ENCODE assay signal across 21 mouse cellular contexts in genomic region chr2:77726798-77727197, GRCm38 (mm10).
DNase-seq lines count a peak whose midpoint lies in the region; ATAC-seq and TF ChIP-seq lines count a peak whose summit lies in the region.
"Had no signal": no experiment of that assay in that cellular context is flagged by ENCODE, and none has a peak within 500 bp of the region (broad histone marks: within the 10 kb centered on the region; RNA-seq: fewer than 3 reads in every experiment).

No protein-coding gene starts in this region.

- peak; percentile 65 for ATAC-seq in cerebellum, adult (ENCODE audit: insufficient number of reproducible peaks, low FRiP score, low TSS enrichment)
- peak; percentile 79 for ATAC-seq in frontal cortex, adult (ENCODE audit: low TSS enrichment)
- ATAC-seq: activated CD4-positive, CD25-positive, alpha-beta regulatory T cell, adult 4 months; forebrain, embryonic 13.5 days; forebrain, embryonic 16.5 days; hindbrain, embryonic 16.5 days; intestine, embryonic 15.5 days had no signal

- no peak for DNase-seq in cerebellum, adult 9-11 months
- DNase-seq in frontal cortex, adult 2 months (ENCODE audit: extremely low spot score in 1 of 2, low spot score in 1 of 2): no peak
- DNase-seq in testis, postnatal 10 days (ENCODE audit: low spot score): no peak
- DNase-seq: adrenal gland, adult 8-10 months; adrenal gland, postnatal 25 days; cerebellum, adult 11 months; cerebellum, adult 9-10 months; gastrocnemius, postnatal 25 days; heart, adult 2 months; kidney, adult 11 months had no signal

- H3K36me3 ChIP-seq in testis, adult 2 months (ENCODE audit: control insufficient read depth, insufficient read depth, low read length): no peaks in the 10 kb centered on the region
- H3K36me3 ChIP-seq: forebrain, embryonic 10.5 days; heart, embryonic 10.5 days; hindbrain, embryonic 12.5 days; intestine, embryonic 15.5 days had no signal

- no peak for TF ChIP-seq CTCF in testis, adult 2 months (IDR thresholded peaks at IDR 0.05; ENCODE audit: control insufficient read depth, insufficient read depth, insufficient replicate concordance, low read depth, low read length)

- H3K4me3 ChIP-seq in testis, adult 2 months (ENCODE audit: control insufficient read depth, low read depth, low read length): peak overlapping the region; percentile 14; the same call in 1 of the 2 replicates
- H3K4me3 ChIP-seq: forebrain, embryonic 10.5 days; forebrain, embryonic 13.5 days; heart, adult 2 months; heart, embryonic 10.5 days; hindbrain, embryonic 12.5 days; intestine, embryonic 15.5 days had no signal

- no peak for TF ChIP-seq POLR2A in testis, adult 2 months (IDR thresholded peaks at IDR 0.05; ENCODE audit: control insufficient read depth, low read depth, low read length)

- H3K4me1 ChIP-seq in testis, adult 2 months (ENCODE audit: control insufficient read depth, insufficient read depth, low read length): no peaks in the 10 kb centered on the region
- H3K4me1 ChIP-seq: forebrain, embryonic 10.5 days; forebrain, embryonic 13.5 days; hindbrain, embryonic 12.5 days; intestine, embryonic 15.5 days had no signal

- no peaks in the 10 kb centered on the region for H3K27me3 ChIP-seq in testis, adult 2 months (ENCODE audit: control insufficient read depth, insufficient read depth, low read length)
- H3K27me3 ChIP-seq: forebrain, embryonic 13.5 days; hindbrain, embryonic 12.5 days; intestine, embryonic 15.5 days had no signal

- H3K27ac ChIP-seq in testis, adult 2 months (ENCODE audit: control insufficient read depth, insufficient read depth, low read depth, low read length): no peak overlapping the region
- H3K27ac ChIP-seq: forebrain, embryonic 10.5 days; forebrain, embryonic 13.5 days; heart, adult 2 months; heart, embryonic 10.5 days; hindbrain, embryonic 12.5 days; intestine, embryonic 15.5 days had no signal
